Mouse (Mus musculus) adrenal gland, adult 2 months (tissue): ENCODE results near the gene Gjb3. TPM values are rescaled to one million over a fixed set of nuclear protein-coding genes. Genes with fewer than 3 reads are reported as not detected.

Source experiments
- DNase-seq: peaks from one replicate; pipeline ENCODE4 v3.0.0; 2021
- long read RNA-seq: library from polyadenylated mRNA; stranded (forward); transcript quantifications from one replicate; pipeline ENCODE4 v2.0.0, GENCODE M21; 2021
- polyA plus RNA-seq: library from polyadenylated mRNA; depleted of rRNA; stranded (reverse); fragments of >200 nt; gene quantifications from 2 replicates; pipeline ENCODE4 v1.2.3, GENCODE M21; 2012; rRNA removed
- total RNA-seq, 2 experiments: library from RNA; stranded (reverse); gene quantifications; 2 replicates each; pipeline ENCODE4 v1.2.3; 2021

The Gjb3 gene
- total RNA-seq (under 1 TPM in 1 of 2 experiments, not detected in 1; 0.24 TPM), polyA plus RNA-seq (0.08 TPM in 1 of 2 replicates, not detected in the other)
- long read RNA-seq: 0 reads

DNA sequence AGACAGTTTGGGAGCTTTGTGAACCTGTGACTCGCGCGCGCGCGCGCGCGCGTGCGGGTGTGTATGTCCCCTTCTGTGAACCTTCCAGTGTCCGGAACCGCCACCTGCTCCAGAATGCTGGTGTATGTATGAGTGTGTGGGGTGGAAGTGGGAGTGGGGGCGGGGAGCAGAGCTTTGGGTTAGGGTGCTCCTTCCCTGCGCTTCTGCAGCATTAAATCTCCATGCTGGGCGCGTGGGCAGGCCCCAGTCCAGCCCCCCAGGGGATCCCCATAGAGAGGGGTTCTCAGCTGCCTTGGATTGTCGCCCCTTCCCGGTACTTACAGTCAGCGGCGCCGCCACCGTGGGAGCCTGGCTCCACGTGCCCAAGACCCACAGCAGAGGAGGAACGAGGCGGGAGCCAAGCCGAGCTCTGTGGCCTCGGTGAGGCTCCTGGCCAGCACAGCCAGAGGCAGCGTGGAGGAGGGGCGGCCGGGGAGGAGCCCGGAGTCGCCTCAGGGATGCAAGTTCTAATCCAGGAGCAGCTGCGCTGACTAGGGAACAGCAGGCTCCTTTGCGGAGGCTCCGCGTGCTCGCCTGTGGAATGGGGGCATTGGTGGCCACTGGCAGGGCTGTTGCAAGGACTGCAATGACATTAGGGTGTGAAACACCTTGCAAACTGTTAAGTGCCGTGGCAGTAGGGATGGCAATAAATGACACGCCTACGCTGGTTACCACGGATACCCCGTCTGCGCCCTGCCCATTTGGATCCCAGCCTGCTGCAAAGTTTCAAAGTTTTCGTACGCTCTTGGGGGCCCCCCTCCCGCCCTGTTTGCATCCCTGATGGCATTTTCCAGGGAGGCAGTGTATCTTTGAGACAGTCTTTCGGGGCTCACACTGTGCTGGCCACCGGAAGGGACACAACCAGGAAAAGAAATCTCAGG, at the start of gene Gjb3:
TSS of gene Gjb3 (minus strand) at position 664 of the 920 bp plus-strand sequence.
- DNase-seq: peak; percentile 25

DNA sequence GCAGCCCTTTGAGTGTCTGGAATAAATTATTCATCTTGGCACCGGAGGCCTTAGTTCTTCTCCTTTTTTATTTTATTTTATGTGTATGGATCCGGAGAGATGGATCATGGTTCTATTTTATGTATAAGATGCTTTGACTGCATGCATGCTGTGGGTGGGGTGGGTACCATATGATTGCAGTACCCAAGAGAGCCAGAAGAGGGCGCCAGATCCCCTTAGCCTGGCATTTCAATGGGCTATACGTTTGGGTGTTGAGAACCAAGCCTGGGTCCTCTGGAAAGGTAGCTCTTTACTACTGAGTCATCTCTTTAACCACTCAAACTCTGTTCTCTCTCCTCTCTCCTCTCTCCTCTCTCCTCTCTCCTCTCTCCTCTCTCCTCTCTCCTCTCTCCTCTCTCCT, 46.7 kb upstream of the Gjb3 start:
- DNase-seq: no peak

DNA sequence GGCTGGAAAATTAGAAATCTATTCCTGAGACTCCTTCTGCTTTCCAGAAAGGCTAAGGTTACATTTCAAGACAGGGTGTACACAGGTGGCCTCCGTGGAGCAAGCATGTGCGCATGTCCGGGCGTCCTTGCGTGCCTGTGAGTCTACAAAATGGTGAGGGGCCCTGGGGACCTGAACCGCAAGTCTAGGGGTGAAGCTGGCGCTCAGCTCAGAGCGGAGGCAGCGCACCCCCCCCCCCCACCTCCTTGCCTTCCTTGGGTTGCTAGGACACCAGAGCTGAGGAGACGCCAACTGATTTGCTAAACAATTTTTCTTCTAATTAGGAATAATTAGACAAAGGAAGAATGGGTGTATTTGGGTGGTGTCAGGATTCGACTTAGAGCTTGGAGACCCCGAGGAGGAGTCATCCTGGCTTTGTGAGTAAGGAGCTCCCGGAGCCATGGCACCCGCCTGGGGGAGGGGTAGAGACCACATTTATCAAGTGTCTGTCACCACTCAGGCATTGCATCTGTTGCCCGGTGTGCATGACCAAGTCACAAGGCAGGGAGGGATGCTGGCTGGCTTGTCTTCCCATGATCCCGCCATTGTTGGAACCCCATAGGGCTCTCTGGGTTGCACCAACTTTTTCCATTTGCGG, 45.0 kb upstream of the Gjb3 start:
- no peak for DNase-seq

DNA sequence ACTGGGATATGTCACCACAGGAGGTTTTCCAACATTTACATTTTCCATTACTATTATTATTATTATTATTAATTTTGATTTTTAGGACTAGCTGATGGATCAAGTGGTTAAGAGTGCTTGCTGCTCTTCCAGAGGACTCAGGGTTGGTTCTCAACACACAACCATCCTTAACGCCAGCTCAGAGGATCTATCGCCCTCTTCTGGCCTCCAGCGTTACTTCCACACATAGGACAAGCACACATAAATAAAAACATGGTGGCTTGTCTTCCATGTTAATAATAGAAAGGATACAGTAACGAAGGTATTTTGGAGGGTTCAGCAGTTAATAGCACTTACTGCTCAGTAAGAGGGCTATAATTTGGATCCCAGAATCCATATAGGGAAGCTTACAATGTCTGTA, 44.0 kb upstream of the Gjb3 start:
- no peak for DNase-seq

DNA sequence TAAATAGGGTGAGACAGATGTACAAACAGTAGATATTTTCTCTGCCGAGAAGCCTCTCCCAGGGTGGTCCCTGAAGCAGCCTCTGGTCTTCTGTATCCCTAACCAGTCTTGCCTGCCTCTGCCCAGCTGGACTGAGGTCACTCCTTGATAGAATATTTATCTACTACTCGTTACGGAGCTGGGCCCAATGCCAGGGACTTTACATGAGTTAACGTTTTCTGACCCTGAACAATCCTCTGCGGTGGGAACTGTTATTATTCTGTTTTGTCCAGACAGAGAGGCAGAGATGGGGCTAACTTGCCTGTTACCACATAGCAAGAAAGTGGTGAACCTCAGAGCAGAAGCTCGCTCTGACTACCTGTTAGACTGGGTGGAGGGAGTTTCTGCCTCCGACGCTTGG, 42.8 kb upstream of the Gjb3 start:
- DNase-seq: peak; percentile 69

DNA sequence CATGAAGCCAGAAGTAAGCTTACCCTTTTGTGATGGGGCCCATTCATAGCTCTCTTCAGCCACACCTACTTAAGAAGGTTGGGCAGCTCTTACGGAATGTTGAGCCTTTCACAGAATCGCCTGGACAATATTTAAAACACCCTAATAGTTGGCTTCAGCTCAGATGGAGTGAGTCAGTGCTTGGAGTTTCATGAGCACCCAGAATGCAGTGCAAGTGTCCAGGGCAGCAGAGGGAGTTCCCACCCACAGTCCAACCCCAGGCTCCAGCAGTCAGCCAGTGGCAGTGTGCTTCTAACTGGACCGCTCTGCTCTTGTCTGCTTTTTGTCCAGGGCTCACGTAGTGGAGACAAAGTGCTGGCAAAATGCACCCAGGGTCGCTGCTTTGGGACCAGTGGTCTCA, 40.9 kb upstream of the Gjb3 start:
- peak; percentile 38 for DNase-seq

DNA sequence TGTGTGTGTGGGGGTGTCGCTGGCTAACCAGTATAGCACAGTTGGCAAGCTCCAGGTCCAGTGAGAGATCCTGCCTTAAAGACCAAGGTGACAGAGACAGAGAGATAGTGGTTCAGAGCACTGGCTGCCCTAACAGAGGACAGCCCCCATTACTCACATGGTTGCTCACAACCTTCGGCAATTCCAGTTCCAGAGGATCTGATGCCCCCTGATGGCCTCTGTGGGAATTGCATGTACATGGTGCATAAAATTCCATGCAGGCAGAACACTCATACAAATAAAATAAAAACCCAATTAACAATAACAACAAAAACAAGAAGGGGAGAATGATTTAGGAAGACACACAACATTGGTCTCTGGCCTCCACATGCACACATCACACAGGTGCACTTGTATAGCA, 39.8 kb upstream of the Gjb3 start:
- no peak for DNase-seq

DNA sequence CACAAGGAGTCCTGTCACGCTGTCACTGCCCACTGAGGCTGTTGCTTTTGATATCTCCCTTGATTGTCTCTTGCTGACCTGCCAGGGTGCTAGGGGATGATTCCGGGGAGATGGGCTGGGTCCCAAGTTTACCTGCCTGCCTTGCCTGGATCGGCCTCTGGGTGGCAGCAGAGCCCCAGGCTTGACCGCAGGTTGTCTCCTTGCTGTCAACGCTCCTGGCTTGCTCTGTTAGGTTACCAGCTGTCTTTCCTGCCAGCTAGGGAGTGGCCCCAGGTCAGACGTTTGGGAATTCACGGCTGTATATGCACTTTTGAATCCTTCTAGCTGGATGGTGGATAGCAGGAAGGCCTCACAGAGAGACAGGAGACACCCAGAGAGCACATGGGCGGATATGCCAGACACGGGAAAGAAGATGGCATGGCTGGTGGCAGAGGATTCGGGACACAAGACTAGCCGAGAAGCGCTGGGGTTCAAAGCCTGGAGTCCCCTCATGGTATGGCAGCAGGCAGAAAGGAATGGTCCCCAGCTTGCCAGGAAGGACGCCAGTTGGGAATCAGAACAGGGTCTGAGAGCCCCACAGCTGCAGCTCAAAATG, 37.8 kb upstream of the Gjb3 start:
- DNase-seq: peak; percentile 69

DNA sequence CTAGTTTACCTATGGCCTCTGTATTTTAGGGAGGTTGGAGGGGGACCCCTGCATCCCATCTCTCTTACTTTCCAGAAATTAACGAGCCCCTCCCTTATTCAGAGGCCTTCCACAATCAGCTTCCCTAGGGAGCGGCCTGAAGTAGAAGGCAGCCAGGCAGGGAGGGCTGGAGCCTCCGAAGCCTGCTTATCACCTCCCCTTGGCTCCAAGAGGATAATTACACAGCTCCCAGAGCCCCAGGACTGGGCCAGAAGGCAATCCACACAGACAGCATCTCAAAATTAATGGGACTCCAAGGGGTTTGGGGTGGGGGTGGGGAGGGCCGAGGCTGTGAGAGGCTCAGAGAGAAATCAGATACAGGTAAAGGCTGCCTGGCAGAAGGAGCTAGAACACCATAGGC, 35.2 kb upstream of the Gjb3 start:
- DNase-seq: no peak

DNA sequence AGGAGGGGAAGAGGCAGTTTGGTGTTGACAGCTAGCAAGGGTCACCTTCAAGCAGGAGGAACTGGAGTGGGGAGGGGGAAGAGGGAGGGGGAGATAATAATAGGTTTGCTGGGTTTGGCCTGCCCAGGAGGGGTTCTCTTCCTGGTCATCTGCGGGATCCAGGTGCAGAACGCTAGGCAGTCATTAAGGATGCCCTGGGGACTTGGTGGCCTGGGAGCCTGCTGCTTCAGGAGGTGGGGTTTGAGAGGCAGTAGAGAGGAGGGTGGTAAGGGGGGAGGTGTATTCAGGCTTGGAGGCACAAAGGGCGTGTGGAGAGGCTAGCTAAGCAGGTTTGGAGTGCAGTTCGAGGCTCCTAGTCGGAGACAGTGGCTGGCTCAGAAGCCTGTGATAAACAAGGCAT, 34.8 kb upstream of the Gjb3 start:
- DNase-seq: no peak

DNA sequence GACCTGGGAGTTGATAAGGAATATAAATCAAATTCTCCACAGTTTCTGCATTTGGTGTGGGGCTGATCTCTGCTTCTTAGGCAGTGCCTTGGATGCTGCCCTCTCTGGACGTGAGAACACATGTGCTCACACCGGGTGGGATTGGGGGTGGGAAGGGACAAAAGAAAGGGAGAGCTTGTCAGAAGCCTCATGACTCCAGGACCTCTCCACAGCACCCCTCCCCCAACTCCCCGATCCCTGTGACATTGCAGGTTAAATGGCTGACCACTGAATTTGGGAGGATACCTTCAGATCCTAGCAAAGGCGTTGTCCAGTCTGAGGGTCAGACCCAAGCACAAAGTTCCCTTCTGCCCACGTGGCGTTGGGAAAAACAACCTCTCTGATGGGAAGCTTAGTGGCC, 33.8 kb upstream of the Gjb3 start:
- no peak for DNase-seq

DNA sequence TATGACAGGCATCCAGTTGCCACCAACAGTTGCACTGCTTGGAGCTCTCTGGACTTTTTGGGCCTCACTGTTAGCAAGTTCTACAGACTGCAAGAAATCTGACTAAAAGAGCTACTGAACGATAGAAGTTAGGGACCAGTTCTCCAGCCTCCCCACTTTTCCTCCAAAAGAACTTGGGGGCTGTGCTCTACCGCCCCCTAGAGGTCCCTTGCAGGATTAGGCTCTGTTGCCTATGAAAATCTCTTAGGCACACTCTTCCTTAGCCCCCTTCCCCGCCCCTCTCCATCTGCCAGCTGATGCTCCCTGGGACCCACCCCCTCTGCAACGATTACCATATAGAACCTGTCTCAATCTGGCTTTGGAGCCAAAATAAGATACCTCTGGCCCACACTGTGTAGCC, 32.7 kb upstream of the Gjb3 start:
- DNase-seq: no peak

DNA sequence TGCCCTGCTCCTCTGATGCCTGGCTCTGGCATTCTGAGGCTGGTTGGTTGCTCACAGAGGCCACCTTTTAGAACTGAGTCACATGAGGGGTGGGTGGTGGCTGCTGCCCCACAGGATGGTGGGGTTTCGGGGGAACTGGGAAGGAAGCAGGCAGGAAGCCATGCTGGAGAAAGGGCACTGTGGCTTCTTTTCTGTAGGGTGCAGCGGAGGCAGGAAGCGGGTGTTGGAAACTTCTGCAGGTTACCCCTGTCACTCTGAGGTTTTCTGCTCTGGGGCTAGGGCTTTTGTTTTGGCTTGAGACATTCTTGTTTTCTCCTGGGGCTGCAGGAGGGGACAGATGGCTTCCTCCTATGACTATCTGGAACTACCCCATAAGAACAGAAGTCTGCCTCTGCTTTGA, 31.9 kb upstream of the Gjb3 start:
- DNase-seq: no peak

DNA sequence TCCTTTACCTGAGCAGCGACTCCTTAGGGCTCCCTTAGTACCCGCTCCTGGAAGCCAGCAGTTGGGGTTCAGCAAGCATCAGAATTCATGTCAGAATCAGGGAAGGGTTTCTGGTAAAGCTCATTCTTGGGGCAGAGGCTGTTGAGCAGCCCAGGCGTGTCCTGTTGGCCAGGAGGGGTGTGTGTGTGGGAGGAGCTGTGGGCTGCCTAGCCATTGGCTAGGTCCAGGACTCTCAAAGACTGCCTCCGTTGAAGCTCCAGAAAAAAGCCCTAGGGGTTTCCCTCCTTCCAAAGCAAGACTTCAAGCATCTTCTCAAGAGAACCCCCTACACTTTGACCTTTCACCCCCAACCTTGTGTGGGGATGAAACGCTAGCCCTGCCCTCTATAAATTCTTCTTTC, 27.4 kb upstream of the Gjb3 start, which contains the start of gene Gjb5:
TSS of gene Gjb5 (minus strand) at position 164 of the 400 bp plus-strand sequence.
- DNase-seq: no peak

DNA sequence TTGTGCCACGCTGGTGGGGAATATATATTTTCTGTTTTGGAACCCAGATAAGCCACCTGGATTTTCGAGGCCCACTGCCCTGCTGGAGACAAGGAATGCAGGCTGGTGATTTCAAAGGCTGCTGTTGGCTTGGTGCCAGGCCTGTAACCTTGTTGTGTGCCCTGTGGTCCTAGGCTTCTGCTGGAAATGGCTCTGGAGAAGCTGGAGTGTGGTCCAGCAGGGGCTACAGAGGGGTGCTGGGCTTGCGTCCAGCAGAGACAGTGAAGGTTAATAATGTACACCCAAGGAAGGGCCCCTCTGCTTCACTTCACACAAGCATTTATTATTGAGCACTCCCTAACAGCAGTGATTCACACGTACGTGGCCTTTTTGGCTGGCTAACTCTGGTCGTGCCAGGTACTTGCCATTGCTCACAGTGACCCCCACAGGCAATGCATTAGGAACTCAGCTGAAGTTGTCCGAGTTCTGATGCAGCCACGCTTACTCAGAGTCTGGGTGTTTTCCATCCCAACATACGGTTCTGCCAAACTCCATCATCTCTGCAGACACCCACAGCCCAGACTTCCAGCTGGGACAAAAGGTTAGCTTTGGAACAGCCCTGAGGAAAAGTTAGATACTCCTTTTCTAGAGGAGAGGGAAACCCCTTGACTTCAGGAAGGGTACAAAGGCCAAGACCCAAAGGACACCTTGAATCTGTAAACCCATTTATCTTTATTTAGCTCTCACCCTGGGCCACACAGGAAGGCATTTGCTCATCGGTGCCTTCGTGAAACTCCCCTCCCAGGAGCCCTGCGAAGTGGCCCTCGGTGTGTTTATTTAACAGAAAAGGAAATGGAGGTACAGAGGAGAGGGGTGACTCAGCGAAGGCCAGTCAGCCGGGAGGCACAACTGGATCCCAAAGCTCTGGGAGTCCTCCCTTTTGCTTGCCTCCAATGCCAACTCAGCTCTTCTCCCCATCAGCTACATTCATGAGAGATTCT, 24.2 kb upstream of the Gjb3 start:
- peak; percentile 62 for DNase-seq

DNA sequence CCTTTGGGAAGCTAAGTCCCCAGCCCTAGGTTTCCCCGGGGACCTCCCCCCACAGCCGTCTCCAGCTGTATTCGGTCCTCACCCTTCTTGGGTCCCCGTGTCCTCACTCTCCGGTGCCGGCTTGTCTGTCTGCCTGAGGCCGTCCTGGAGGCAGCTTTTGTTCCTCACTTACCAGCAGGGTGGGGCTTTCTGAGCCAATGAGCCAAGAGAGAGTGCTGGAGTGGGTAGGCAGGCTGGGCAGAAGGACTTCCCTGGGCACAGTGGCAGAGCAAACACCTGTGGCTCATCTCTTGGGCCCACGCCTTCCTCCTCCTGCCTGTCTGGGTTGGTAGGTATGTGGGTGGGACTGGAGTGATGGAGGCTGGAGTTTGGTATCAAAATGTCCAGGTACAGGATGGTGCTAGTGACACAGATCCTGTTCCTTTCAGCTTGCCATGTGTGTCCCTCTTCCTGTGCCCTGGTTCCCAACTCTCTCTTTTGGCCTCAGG, 23.4 kb upstream of the Gjb3 start, which contains the start of gene Gjb4:
TSS of gene Gjb4 (minus strand) at position 131 of the 488 bp plus-strand sequence.
- no peak for DNase-seq

DNA sequence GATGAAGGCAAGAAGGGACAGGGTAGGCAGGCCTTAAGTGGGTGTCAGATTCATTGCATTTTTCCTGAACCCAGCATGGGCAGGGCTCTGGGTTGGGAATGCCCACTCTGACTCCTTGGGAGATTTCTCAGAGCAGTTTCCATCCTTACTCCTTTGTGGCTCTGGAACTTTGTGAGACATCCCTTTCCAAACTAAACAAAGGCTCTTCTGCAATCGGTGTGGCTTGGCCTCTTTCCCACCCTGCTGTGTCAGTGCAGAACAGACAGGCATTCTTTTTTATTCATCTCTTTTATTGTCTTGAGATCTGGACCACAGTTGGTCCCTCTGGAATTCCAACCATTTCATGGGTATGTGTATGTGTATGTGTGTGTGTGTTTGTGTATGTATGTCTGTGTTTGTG, 21.9 kb upstream of the Gjb3 start:
- peak; percentile 31 for DNase-seq

DNA sequence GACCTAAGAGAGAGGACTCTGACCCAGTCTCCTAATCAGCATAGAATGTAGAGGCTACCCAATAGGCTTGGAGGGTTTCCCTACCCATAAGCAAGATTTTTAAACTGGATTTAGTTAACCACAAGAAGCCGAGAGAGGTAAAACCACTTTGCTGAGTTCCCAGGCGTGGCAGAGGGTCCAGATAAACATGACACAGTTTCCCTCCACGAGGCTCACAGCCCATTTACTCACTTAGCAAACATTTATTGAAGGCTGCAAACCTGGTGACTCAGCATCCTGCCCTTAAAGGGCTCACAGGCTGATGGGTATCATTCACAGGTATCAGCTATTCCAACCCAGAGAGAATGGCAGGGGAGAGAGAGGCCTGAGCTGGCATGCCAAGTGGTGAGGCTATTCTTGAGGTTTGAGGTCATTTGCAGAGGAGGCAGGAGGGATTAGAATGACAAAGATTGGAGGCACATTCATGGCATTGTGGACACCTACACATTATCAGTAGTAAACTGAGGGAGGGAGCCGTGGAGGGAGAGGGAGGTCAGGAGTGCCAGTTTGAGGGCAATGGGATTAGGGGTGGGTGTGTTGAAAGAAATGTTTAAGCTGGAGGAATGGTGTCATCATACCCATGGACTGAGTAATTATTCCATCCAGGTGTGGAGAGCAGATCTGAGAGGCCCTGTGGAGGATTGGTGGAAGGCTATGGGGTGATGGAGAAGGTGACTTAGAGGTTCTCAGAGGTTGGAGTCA, 19.1 kb upstream of the Gjb3 start:
- DNase-seq: peak; percentile 45

DNA sequence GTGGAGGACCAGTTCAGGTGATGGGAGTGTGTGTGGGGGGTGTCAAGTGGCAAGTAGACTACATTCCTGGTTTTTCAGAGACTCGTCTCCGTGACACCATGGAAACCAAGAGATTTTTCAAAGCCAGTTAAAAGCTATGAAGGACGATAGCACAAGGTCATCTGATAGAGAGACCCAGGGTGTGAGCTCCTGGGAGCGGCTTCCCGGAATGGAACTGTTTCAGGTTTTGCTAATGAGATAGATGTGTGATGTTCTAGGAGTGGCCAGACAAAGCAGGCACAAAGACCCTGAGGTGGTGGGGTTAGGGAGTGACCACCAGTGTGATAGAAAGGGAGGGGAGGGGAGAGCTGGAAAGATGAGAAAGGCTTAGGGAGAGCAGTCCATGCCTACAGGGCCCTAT, 14.4 kb upstream of the Gjb3 start:
- no peak for DNase-seq

DNA sequence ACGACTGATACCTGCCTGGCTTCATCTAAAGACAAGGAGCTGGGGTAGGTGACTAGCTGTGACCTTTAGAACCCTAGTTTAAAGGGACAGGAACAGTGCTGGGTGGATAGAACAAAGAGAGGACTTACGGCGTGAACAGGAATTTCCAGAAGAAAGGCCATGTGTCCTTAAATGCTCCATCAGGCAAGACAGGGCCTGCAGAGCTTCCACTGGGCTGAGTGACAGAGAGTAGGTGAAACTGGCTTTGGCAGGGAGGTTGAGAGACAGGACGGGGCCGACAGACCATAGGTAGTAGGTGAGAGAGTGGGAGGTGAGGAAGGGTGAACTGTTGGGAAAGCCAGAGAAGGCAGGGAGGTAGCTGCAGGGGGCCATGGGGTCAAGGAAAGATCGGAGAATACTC, 10.7 kb upstream of the Gjb3 start:
- DNase-seq: no peak

DNA sequence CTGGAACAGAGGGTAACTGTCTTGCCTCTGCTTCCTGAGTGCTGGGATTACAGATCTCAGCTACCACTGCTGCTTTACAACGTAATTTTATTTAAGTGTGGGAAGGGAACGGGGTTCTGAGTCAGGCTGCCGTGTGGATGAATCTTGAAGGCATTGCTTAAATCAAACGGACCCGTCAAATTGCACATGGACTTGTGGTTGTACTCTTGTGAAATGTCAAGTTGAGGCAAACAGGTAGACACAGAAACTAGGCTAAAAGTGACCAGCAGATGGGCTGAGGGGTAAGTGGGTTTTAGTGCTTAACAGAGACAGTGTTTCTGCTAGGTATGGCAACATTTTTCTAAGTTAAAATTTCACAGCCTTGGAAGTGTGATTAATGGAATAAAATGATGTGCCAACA, 7.0 kb upstream of the Gjb3 start:
- DNase-seq: no peak
